Mouse (Mus musculus) stomach, embryonic 16.5 days (tissue): ENCODE results near the gene Adgrf2. TPM values are rescaled to one million over a fixed set of nuclear protein-coding genes. Genes with fewer than 3 reads are reported as not detected.

Source experiments
- polyA plus RNA-seq: library from polyadenylated mRNA; unstranded; fragments of >200 nt; fragmentation: Nextera tagmentation; extraction: Ambion mirVana; gene quantifications from 2 replicates; pipeline ENCODE4 v1.2.1, GENCODE M21; 2015

The Adgrf2 gene
- polyA plus RNA-seq, 1 experiment from 2014 or later: 2.5 TPM

Other genes starting within 250 kb of the Adgrf2 start
- gene Opn5, start 130.8 kb downstream of the Adgrf2 start, polyA plus RNA-seq: not detected in 2 replicates
- 4.1 and 8.0 TPM in 2 replicates for gene Adgrf4, start 49.9 kb downstream of the Adgrf2 start, polyA plus RNA-seq
- gene Cd2ap, start 134.5 kb upstream of the Adgrf2 start, polyA plus RNA-seq: 28.7 and 31.8 TPM in 2 replicates